26 mouse cellular contexts compared by ENCODE assay signal in the genomic region with DNA sequence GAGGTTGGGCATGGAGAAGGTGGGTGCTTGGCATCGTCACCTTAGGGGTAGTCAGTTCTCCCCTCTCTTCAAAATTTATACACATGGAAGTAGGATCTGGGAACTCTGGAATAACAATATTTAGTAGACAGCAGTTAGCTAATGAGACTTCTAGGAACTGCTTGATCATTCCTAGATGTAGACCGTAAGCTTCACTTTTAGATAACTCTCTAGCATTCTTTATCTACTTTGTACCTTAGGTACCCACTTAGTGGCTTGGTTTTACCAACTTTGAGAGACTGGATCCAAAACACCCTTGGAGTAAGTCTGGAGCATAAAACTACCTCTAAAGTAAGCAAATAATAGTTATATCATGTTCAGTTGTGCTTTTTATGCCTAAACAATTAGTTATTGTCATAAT.
"Had no signal": no experiment of that assay in that cellular context is flagged by ENCODE, and none has a peak within 500 bp of the region (broad histone marks: within the 10 kb centered on the region; RNA-seq: fewer than 3 reads in every experiment).

No protein-coding gene starts in this region.

- H3K36me3 ChIP-seq: limb, embryonic 15.5 days had no signal

- H3K4me1 ChIP-seq: heart, embryonic 15.5 days; hindbrain, embryonic 13.5 days; hindbrain, embryonic 15.5 days; limb, embryonic 15.5 days had no signal

- ATAC-seq: hindbrain, postnatal 0 days; intestine, embryonic 16.5 days had no signal

- DNase-seq: gastrocnemius, postnatal 14 days; gastrocnemius, postnatal 36 days; heart, adult 11 months; heart, adult 2 months; heart, postnatal 14 days; heart, postnatal 36 days; kidney, adult 11 months; kidney, adult 2 months; kidney, adult 9 months; kidney, postnatal 14 days; kidney, postnatal 36 days; layer of hippocampus, adult 9-11 months; layer of hippocampus, postnatal 36 days; left cerebral cortex, postnatal 4 days had no signal

- H3K4me2 ChIP-seq: heart, embryonic 11.5 days; heart, embryonic 13.5 days; heart, embryonic 15.5 days; hindbrain, embryonic 13.5 days; hindbrain, embryonic 15.5 days; kidney, embryonic 15.5 days; limb, embryonic 13.5 days; limb, embryonic 15.5 days; liver, embryonic 15.5 days had no signal

- H3K27me3 ChIP-seq: heart, embryonic 13.5 days; heart, embryonic 15.5 days; hindbrain, embryonic 13.5 days; hindbrain, embryonic 15.5 days; kidney, embryonic 15.5 days; limb, embryonic 13.5 days; limb, embryonic 15.5 days; liver, embryonic 15.5 days had no signal

- H3K4me3 ChIP-seq: heart, adult 2 months; heart, embryonic 13.5 days; heart, embryonic 15.5 days; hindbrain, embryonic 13.5 days; hindbrain, embryonic 15.5 days; kidney, embryonic 15.5 days; limb, embryonic 13.5 days; limb, embryonic 15.5 days; liver, embryonic 15.5 days had no signal

- H3K27ac ChIP-seq: heart, adult 2 months; heart, embryonic 13.5 days; heart, embryonic 15.5 days; hindbrain, embryonic 13.5 days; hindbrain, embryonic 15.5 days; hindbrain, postnatal 0 days; kidney, embryonic 15.5 days; kidney, postnatal 0 days; limb, embryonic 13.5 days; limb, embryonic 15.5 days; liver, embryonic 15.5 days had no signal

- H3K9ac ChIP-seq: heart, embryonic 13.5 days; heart, embryonic 15.5 days; hindbrain, embryonic 13.5 days; hindbrain, embryonic 15.5 days; kidney, embryonic 15.5 days; limb, embryonic 13.5 days; limb, embryonic 15.5 days; liver, embryonic 15.5 days had no signal

- H3K9me3 ChIP-seq: heart, embryonic 13.5 days; heart, embryonic 15.5 days; hindbrain, embryonic 13.5 days; hindbrain, embryonic 15.5 days; kidney, embryonic 15.5 days; limb, embryonic 13.5 days; limb, embryonic 15.5 days; liver, embryonic 15.5 days had no signal
